Mouse (Mus musculus): ENCODE data around the gene Cmip. TPM values are rescaled to one million over a fixed set of nuclear protein-coding genes. Genes with fewer than 3 reads are reported as not detected.

Gene Cmip
- polyA plus RNA-seq, 1 experiment from 2014 or later = 193 TPM

GRCm38 (mm10) chr8:117481830-117482229 is 225.0 kb downstream of the Cmip start:
- no peaks in the 10 kb centered on the region for H3K36me3 ChIP-seq
- H3K9ac ChIP-seq (replicated peaks) = no peak overlapping the region
- whole genome bisulfite sequencing = 96% methylated on average over 5 of the region's 5 CpGs
- H3K9me3 ChIP-seq (replicated peaks) = no peaks in the 10 kb centered on the region
- H3K4me1 ChIP-seq = no peaks in the 10 kb centered on the region
- no peaks in the 10 kb centered on the region for H3K27me3 ChIP-seq (replicated peaks)
- H3K4me2 ChIP-seq = no peak overlapping the region
- ATAC-seq (ENCODE audit: low FRiP score) = no peak
- no peak overlapping the region for H3K4me3 ChIP-seq (replicated peaks)
- H3K27ac ChIP-seq (replicated peaks) = no peak overlapping the region

GRCm38 (mm10) chr8:117484731-117485130 is 227.9 kb downstream of the Cmip start:
- Histone ChIP-seq H3K27ac (replicated peaks) (no peak overlapping the region), H3K4me3 (replicated peaks) (no peak overlapping the region), H3K4me1 (no peaks in the 10 kb centered on the region), H3K9ac (replicated peaks) (no peak overlapping the region), H3K36me3 (no peaks in the 10 kb centered on the region), H3K4me2 (no peak overlapping the region), H3K9me3 (replicated peaks) (no peaks in the 10 kb centered on the region), H3K27me3 (replicated peaks) (no peaks in the 10 kb centered on the region)
- no peak for ATAC-seq (ENCODE audit: low FRiP score)
- 92% methylated on average over 8 of the region's 8 CpGs for WGBS

GRCm38 (mm10) chr8:117485316-117485715 is 228.5 kb downstream of the Cmip start:
- no peaks in the 10 kb centered on the region for H3K4me1 ChIP-seq
- WGBS = 67% methylated on average over 1 of the region's 1 CpGs

DNA sequence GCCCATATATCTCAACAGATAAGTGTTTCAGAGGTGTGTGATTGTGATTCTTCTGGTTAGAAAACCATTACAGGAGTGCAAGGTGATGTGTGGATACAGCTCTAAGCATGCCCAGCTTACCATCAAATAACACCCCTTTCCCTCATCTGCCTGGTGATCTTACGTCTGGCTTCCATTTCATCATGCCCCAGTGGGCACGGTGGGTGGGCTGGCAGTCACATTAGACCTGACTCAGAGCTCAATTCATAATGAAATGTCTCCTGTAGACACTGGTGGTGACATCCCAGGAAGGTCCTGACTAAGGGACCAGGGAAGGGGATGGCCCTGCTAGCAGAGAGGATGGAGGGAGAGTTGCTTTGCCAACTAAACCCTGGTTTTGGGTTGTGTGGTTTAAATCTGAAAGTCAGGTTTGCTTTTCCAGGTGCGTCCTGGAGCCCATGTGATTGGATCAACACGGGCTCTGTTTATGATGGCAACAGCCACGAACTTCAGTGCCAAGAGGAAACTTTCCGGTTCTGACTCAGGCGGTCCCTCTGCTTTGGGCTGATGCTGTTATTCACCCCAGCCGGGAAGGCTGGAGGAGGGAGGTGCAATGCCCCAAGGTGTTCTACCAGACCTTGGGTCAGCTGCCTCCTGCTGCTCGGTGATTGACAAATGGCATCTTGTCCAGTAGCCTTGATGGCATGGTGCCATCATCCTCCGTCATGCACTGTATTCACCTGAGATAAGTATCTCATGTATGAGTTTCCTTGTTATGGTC is 231.6 kb downstream of the Cmip start:
- Histone ChIP-seq H3K9ac (replicated peaks) (no peak overlapping the region), H3K4me3 (replicated peaks) (no peak overlapping the region), H3K27me3 (replicated peaks) (no peaks in the 10 kb centered on the region), H3K4me1 (no peaks in the 10 kb centered on the region), H3K4me2 (no peak overlapping the region), H3K27ac (replicated peaks) (no peak overlapping the region), H3K36me3 (no peaks in the 10 kb centered on the region), H3K9me3 (replicated peaks) (no peaks in the 10 kb centered on the region)
- ATAC-seq (ENCODE audit: low FRiP score) = no peak
- WGBS = 81% methylated on average over 10 of the region's 10 CpGs

More at GRCm38 (mm10) chr8:117485316-117485715, 228.5 kb downstream of the Cmip start:
- Histone ChIP-seq H3K36me3 (no peaks in the 10 kb centered on the region), H3K4me2 (no peak overlapping the region), H3K27ac (replicated peaks) (no peak overlapping the region), H3K27me3 (replicated peaks) (no peaks in the 10 kb centered on the region), H3K9me3 (replicated peaks) (no peaks in the 10 kb centered on the region), H3K9ac (replicated peaks) (no peak overlapping the region), H3K4me3 (replicated peaks) (no peak overlapping the region)
- no peak for ATAC-seq (ENCODE audit: low FRiP score)

DNA sequence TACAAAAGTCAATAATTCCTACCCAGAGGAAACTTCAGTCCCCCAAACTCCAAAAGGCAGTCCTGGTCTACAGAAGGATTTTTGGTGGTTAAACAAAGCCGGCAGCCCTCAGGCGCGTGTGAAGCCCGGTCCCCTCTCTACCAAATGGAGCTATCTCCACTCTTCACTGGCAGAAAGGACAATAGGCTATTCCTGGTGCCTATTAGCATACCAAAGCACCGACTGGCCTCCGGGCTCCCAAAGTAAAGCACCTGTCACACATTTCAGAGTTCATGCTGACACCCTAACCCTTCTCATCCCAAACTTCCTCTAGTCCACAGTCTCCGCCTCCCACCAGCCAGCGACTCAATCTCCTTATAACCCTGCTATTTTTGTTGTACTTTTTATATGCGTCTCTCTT is 236.7 kb downstream of the Cmip start:
- WGBS = 14% methylated on average over 9 of the region's 9 CpGs
- peaks cover 22% of the 10 kb centered on the region for H3K27me3 ChIP-seq (replicated peaks)
- no peak overlapping the region for H3K4me2 ChIP-seq
- H3K9me3 ChIP-seq (replicated peaks) = no peaks in the 10 kb centered on the region
- H3K4me3 ChIP-seq (replicated peaks) = no peak overlapping the region
- H3K27ac ChIP-seq (replicated peaks) = no peak overlapping the region
- ATAC-seq (ENCODE audit: low FRiP score) = no peak
- no peak overlapping the region for H3K9ac ChIP-seq (replicated peaks)
- no peaks in the 10 kb centered on the region for H3K36me3 ChIP-seq
- H3K4me1 ChIP-seq = peaks cover 8% of the 10 kb centered on the region

DNA sequence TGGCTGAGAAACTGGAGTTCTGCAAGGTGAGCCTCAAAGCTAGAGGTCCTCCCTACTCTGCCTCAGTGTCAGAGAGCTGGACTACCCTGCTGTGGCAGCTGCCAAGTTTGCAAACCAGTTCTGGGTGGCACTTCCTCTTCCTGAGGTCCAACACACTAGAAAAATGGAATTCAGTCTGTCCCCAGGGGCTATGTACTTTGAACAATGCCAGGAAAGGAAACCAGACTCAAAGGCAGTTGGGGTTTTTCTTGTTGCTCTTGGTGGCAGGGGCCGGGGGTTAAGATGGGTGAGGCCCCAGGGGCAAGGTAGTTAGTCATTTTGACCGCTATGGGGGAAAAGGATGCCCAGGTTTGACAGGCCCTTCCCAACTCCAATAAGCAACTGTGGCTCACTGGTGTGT is 238.0 kb downstream of the Cmip start:
- H3K4me3 ChIP-seq (replicated peaks) = no peak overlapping the region
- H3K27ac ChIP-seq (replicated peaks) = no peak overlapping the region
- H3K9me3 ChIP-seq (replicated peaks) = no peaks in the 10 kb centered on the region
- ATAC-seq (ENCODE audit: low FRiP score) = no peak
- 78% methylated on average over 2 of the region's 2 CpGs for WGBS
- peaks cover 31% of the 10 kb centered on the region for H3K27me3 ChIP-seq (replicated peaks)
- no peaks in the 10 kb centered on the region for H3K36me3 ChIP-seq
- peaks cover 15% of the 10 kb centered on the region for H3K4me1 ChIP-seq
- H3K9ac ChIP-seq (replicated peaks) = no peak overlapping the region
- no peak overlapping the region for H3K4me2 ChIP-seq

DNA sequence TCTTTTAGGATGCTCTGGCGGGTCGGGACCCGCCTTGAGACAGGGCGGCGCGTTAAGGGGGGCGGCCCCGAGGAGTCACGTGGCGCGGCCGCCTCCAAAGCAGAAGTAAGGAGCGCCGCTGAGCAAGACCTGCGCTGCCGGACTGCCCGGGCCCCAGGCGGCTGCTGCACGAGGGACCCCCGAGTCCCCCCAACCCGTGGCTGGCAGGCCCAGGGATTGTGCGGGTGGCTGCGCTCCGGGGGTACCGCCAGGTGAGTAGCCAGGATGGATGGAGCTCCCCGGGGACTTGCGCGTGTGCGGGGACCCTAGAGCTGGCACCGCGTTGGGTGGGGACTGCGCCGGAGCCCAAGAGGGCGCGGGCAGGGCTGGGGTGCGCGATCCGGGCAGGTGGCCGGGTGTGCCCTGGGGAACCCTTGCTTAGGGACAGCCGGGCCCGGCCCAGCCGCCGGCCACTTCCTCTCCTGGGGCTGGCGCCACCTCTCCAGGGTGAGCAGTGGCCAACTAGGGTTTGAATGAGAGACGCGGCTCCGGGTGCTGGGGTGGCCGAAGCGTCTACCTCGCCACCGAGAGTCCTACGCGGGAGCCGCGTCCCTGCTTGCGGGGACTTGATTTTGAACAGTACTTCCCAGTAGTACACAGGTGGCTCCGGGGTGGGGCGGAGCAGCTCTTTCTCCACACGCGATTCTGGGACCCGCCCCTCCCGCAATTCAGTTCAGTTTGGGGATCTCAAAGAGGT is 241.5 kb downstream of the Cmip start, which contains the start of gene Plcg2:
Gene Plcg2 (plus strand): TSS at position 113 of the 736 bp plus-strand sequence.
- peak within 1 kb of the TSS; percentile 56 for H3K4me3 ChIP-seq (replicated peaks)
- H3K9me3 ChIP-seq (replicated peaks) = no peaks in the 10 kb centered on the region
- no peak for ATAC-seq (ENCODE audit: low FRiP score)
- H3K27me3 ChIP-seq (replicated peaks) = peaks cover 31% of the 10 kb centered on the region
- H3K4me2 ChIP-seq = peak within 1 kb of the TSS; percentile 100
- peak within 1 kb of the TSS; percentile 51 for H3K9ac ChIP-seq (replicated peaks)
- H3K4me1 ChIP-seq = peaks cover 15% of the 10 kb centered on the region
- 1% methylated on average over 61 of the region's 62 CpGs for WGBS
- no peaks in the 10 kb centered on the region for H3K36me3 ChIP-seq
- H3K27ac ChIP-seq (replicated peaks) = no peak within 1 kb of the TSS

DNA sequence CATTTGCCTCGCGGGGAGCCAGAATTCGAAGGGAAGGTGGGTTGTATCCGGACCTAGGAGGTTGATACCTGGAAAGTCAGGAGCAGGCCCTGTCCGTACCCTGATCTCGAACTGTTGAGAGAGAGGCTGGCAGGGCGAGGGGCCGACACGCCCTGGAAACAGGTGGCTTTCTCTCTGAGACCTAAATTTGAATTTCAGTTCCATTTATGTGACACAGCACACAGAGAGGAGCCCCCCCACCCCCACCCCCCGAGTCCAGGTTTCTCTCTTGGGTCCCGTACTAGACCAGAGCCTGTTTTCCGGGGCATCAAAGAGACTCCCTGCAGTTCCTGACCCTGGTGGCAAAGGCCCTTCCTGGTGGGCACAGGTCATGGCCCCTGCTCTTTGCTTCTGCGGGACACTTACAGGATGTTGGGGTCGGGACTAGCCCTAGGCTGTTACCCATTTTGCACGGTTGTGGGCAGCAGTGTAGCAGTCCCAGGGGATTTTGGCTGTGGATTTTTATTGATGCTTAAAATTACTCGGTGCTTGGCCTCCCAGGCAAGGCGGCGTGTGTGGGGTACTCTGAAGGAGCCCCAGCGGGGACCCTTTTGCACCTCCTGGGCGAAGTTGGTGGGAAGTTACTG is 242.2 kb downstream of the Cmip start:
- H3K9ac ChIP-seq (replicated peaks) = no peak overlapping the region
- H3K27ac ChIP-seq (replicated peaks) = no peak overlapping the region
- peak overlapping the region; percentile 100 for H3K4me2 ChIP-seq
- H3K4me3 ChIP-seq (replicated peaks) = peak overlapping the region; percentile 56
- peaks cover 15% of the 10 kb centered on the region for H3K4me1 ChIP-seq
- no peak for ATAC-seq (ENCODE audit: low FRiP score)
- no peaks in the 10 kb centered on the region for H3K36me3 ChIP-seq
- no peaks in the 10 kb centered on the region for H3K9me3 ChIP-seq (replicated peaks)
- peaks cover 31% of the 10 kb centered on the region for H3K27me3 ChIP-seq (replicated peaks)
- WGBS = 9% methylated on average over 20 of the region's 20 CpGs

DNA sequence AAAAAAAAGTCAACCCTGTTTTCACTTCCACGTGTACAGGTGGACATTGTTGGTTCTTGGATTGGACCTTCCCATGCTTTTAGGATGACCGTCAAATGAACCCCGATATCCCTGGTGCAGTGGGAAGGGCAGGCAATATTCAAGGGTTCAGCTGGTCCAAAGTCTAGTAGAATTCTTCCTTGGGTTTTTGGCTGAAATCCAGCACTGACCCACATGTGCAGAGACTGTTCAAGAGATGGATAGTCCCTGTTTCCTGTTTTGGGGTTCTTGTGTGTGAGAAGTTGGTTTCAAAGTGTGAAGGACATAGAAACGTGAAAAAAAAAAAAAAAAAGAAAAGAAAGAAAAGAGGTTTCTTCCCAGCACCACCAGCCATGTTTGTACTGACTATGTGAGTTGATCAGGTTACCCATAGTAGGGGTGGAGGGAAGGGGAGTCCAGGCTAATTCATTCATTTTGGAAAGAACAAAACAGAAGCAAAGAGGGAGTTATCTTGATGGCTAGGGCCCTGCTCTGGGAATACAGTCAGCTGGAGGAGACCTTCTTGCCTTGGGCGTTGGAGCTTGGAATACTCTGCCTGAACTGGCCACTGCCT is 243.5 kb downstream of the Cmip start:
- Histone ChIP-seq H3K4me2 (no peak overlapping the region), H3K36me3 (no peaks in the 10 kb centered on the region), H3K9me3 (replicated peaks) (no peaks in the 10 kb centered on the region), H3K4me1 (peaks cover 15% of the 10 kb centered on the region), H3K9ac (replicated peaks) (no peak overlapping the region), H3K4me3 (replicated peaks) (no peak overlapping the region), H3K27me3 (replicated peaks) (peaks cover 31% of the 10 kb centered on the region), H3K27ac (replicated peaks) (no peak overlapping the region)
- 85% methylated on average over 5 of the region's 5 CpGs for WGBS
- no peak for ATAC-seq (ENCODE audit: low FRiP score)

- no peak overlapping the region for H3K4me3 ChIP-seq (replicated peaks)
- ATAC-seq (ENCODE audit: low FRiP score) = no peak
- 94% methylated on average over 6 of the region's 6 CpGs for WGBS
- H3K9ac ChIP-seq (replicated peaks) = no peak overlapping the region
- peaks cover 15% of the 10 kb centered on the region for H3K4me1 ChIP-seq
- no peak overlapping the region for H3K4me2 ChIP-seq
- H3K27ac ChIP-seq (replicated peaks) = no peak overlapping the region
- no peaks in the 10 kb centered on the region for H3K36me3 ChIP-seq
- H3K9me3 ChIP-seq (replicated peaks) = no peaks in the 10 kb centered on the region
- H3K27me3 ChIP-seq (replicated peaks) = peaks cover 31% of the 10 kb centered on the region
Observed at GRCm38 (mm10) chr8:117501323-117501722, 244.5 kb downstream of the Cmip start.

DNA sequence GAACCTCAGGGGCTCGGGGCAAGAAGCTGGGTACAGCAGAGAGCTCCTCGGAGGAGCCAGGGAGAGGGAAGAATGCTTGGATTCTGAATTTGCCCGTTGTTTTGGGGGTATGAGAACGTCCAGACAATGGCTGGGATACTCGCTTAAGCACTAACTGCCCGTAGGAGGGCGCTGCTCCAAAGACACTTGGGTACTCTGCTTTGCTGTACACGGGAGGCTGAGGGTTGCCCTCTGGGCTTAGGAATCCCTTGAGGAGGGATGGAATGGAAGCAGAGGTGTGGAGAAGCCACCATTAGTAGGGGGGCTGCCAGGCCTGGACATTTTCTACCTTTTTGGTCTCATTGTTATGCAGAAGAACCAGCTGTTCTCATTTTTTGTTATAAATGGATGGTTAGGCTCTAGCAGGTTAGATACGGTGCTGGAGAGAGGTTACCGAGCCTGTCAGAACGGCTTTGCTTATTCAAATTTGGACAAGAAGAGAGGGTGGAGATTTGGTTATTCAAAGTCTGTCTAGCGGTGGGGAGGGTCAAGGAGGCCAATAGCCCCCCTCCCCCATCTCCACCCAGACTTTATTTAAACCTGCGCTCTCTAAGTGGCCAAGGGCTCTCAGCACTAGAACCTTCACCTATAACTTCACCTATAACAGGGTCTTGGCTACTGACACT is 246.7 kb downstream of the Cmip start:
- H3K27ac ChIP-seq (replicated peaks) = no peak overlapping the region
- no peaks in the 10 kb centered on the region for H3K36me3 ChIP-seq
- no peak overlapping the region for H3K9ac ChIP-seq (replicated peaks)
- H3K9me3 ChIP-seq (replicated peaks) = no peaks in the 10 kb centered on the region
- no peak for ATAC-seq (ENCODE audit: low FRiP score)
- H3K4me1 ChIP-seq = peaks cover 7% of the 10 kb centered on the region
- H3K27me3 ChIP-seq (replicated peaks) = peaks cover 9% of the 10 kb centered on the region
- H3K4me2 ChIP-seq = no peak overlapping the region
- no peak overlapping the region for H3K4me3 ChIP-seq (replicated peaks)
- WGBS = 68% methylated on average over 13 of the region's 13 CpGs

Measured in neural tube, embryonic 15.5 days (tissue).